Mouse (Mus musculus) heart, embryonic 14.5 days (tissue): ENCODE measurements around the gene Sidt1. TPM values are rescaled to one million over a fixed set of nuclear protein-coding genes. Genes with fewer than 3 reads are reported as not detected.

Source experiments
- ATAC-seq: fragments of 200-750 bp; cut with Nextera tagmentation; 2 replicates; pipeline ENCODE4 v1.8.0; 2017; ENCODE audit warnings: low read depth, moderate TSS enrichment; ENCODE audit not compliant: insufficient number of reproducible peaks, insufficient read depth, low FRiP score
- H3K27ac ChIP-seq, 2 experiments: fragments of 200-500 bp in 1 of 2; fragments of 300-500 bp in 1 of 2; sonication (generic) in 1 of 2; replicated peaks in 1 of 2; 2 replicates each; pipeline ENCODE4 v1.5.1; 2012 to 2014; ENCODE audit warnings: low read depth in 2 of 2, low read length in 2 of 2, control low read depth in 1 of 2, mild to moderate bottlenecking in 1 of 2, mixed read lengths in 1 of 2; ENCODE audit not compliant: control insufficient read depth in 1 of 2, insufficient read depth in 1 of 2
- H3K27me3 ChIP-seq: fragments of 300-500 bp; sonication (generic); 2 replicates; pipeline ENCODE4 v1.6.1; 2014; ENCODE audit warnings: mild to moderate bottlenecking, low read length, control low read depth; ENCODE audit not compliant: control insufficient read depth, insufficient read depth
- H3K36me3 ChIP-seq: fragments of 300-500 bp; sonication (generic); 2 replicates; pipeline ENCODE4 v1.6.1; 2014; ENCODE audit warnings: mild to moderate bottlenecking, control low read depth, low read length, mixed read lengths; ENCODE audit not compliant: control insufficient read depth, insufficient read depth
- H3K4me1 ChIP-seq, 2 experiments: fragments of 200-500 bp in 1 of 2; fragments of 300-500 bp in 1 of 2; sonication (generic) in 1 of 2; 2 replicates each; pipeline ENCODE4 v1.6.1; 2012 to 2014; ENCODE audit warnings: low read length in 2 of 2, control low read depth in 1 of 2, mixed read lengths in 1 of 2; ENCODE audit not compliant: control insufficient read depth in 2 of 2, insufficient read depth in 2 of 2
- H3K4me2 ChIP-seq: fragments of 300-500 bp; sonication (generic); 2 replicates; pipeline ENCODE4 v1.6.1; 2014; ENCODE audit warnings: mild to moderate bottlenecking, low read length
- H3K4me3 ChIP-seq, 2 experiments: fragments of 200-500 bp in 1 of 2; fragments of 300-500 bp in 1 of 2; sonication (generic) in 1 of 2; 2 replicates each; pipeline ENCODE4 v1.5.1; 2012 to 2014; ENCODE audit warnings: low read length in 2 of 2, mild to moderate bottlenecking in 2 of 2, control low read depth in 1 of 2, low read depth in 1 of 2, moderate library complexity in 1 of 2; ENCODE audit not compliant: control insufficient read depth in 1 of 2, insufficient read depth in 1 of 2
- H3K9ac ChIP-seq: fragments of 300-500 bp; sonication (generic); 2 replicates; pipeline ENCODE4 v1.6.1; 2014; ENCODE audit warnings: mild to moderate bottlenecking, low read length
- H3K9me3 ChIP-seq: fragments of 300-500 bp; sonication (generic); 2 replicates; pipeline ENCODE4 v1.6.1; 2016; ENCODE audit warnings: low read length, control low read depth; ENCODE audit not compliant: control insufficient read depth
- WGBS: fragments of 180-500 bp; shearing (Covaris S2); extraction: QIAGEN DNeasy Blood & Tissue Kit; methylation state at CpG from one replicate; pipeline ENCODE4 v1.1.7; 2014; 5-methylcytosine and 5-hydroxymethylcytosine counted together
- polyA plus RNA-seq: library from polyadenylated mRNA; unstranded; fragments of >200 nt; fragmentation: Nextera tagmentation; extraction: Ambion mirVana; gene quantifications from 2 replicates; pipeline ENCODE4 v1.2.1, GENCODE M21; 2014

The Sidt1 gene
- polyA plus RNA-seq, 1 experiment from 2014 or later, result not detected

DNA sequence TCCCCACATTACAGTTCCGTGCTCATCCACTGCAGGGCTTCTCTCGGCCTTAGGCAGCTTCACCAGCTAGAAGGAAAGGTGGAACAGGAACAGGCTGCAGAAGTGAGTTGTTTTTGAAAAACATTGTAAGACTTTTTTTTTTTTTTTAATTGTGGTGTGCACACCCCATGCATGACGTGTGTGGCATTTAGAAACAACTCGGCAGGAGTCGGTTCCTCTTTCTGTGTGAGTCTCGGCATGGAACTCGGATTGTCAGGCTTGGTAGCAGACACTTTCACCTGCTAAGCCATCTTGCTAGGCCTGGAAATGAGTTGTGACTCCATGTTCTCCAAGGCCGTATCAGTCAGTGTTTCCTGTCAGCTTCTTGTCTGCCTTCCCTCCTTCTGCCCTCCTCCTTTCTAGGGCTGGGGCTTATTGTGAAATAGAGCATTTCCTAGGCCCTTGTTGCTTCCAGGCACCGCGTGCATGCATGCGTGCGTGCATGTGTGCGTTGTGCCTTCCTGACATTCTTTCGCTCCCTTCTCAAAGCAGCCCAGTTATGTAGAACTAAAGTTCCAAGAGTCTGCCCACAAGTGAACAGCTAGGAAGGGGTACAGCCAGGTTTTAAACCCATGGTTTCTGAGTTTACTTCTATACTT lies 133.8 kb downstream of the Sidt1 start:
- ATAC-seq, result no peak
- H3K36me3 ChIP-seq, result peaks cover 39% of the 10 kb centered on the region
- WGBS, result 88% methylated on average over 14 of the region's 14 CpGs

DNA sequence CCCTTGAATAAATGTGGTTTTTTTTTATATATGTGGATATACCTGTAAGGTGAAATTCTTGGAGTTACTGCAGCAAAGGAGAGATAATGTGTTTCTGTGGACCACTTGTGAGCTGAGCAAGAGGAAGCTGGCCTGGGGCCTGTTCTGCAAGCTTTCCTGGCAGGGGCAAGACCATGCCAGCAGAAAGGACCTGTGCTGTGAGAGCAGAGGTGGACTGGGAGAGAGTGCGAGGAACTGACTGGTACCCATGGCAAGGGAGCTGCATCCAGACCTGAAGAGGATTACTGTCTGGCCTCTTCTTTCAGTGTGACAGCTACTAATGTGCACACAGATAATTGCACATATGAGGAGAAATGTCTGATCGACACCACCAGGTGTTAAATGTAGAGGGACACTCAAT lies 142.0 kb downstream of the Sidt1 start:
- H3K27ac ChIP-seq, result no peak overlapping the region
- H3K4me1 ChIP-seq, result peaks cover 2 to 13% of the 10 kb centered on the region in 2 experiments; a peak in 1 of 4 replicates
- no peaks in the 10 kb centered on the region for H3K27me3 ChIP-seq
- 0 out of 2 replicates have a peak overlapping the region, but pooled peaks have one; percentile 25 for H3K9ac ChIP-seq
- 81% methylated on average over 2 of the region's 2 CpGs for WGBS
- no peak overlapping the region for H3K4me2 ChIP-seq
- no peak for ATAC-seq
- no peaks in the 10 kb centered on the region for H3K9me3 ChIP-seq
- H3K4me3 ChIP-seq, result no peak overlapping the region
- H3K36me3 ChIP-seq, result no peaks in the 10 kb centered on the region

More for the DNA sequence above, 133.8 kb downstream of the Sidt1 start:
- Histone ChIP-seq H3K4me1 (no peaks in the 10 kb centered on the region), H3K27ac (no peak overlapping the region), H3K9ac (no peak overlapping the region), H3K4me2 (no peak overlapping the region), H3K9me3 (no peaks in the 10 kb centered on the region), H3K27me3 (no peaks in the 10 kb centered on the region), H3K4me3 (no peak overlapping the region)

Other genes with a start within 250 kb of the Sidt1 start
- 45.4 and 54.9 TPM in 2 replicates for gene Atp6v1a, start 193.5 kb downstream of the Sidt1 start, polyA plus RNA-seq
- gene Naa50, start 193.4 kb downstream of the Sidt1 start, polyA plus RNA-seq, result 45.4 and 46.6 TPM in 2 replicates
- gene Usf3, start 159.9 kb downstream of the Sidt1 start, polyA plus RNA-seq, result 4.1 and 4.7 TPM in 2 replicates
- gene Spice1, start 13.9 kb upstream of the Sidt1 start, polyA plus RNA-seq, result 15.1 and 20.2 TPM in 2 replicates
- 0.18 and 0.19 TPM in 2 replicates for gene Cfap44, start 61.6 kb upstream of the Sidt1 start, polyA plus RNA-seq
- 6.0 and 7.6 TPM in 2 replicates for gene Boc, start 225.7 kb upstream of the Sidt1 start, polyA plus RNA-seq